Mouse (Mus musculus): ENCODE measurements around the gene Rtn1.

The Rtn1 gene

DNA sequence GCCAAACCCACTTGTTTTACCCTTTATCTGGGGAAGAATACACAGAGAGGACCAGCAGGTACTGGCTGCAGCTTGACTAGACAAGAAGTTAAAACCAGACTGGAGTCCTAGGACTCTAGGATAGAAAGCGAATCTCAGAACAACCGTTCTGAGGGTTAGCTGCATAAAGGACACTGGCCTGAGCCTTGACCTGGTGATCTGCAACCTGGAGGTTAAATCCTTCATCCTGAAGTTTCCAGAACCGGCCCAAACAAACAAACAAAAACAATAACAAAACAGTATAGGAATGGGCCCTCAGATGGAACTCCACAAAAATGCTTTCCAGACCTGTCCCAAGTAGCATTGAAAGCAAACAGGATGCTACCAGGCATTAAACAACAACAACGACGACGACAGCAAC is at the start of gene Rtn1:
Gene Rtn1, minus strand, starts transcription at position 101 of the 400 bp plus-strand sequence.
- TF ChIP-seq GATA4 (IDR thresholded peaks at IDR 0.05; ENCODE audit: insufficient replicate concordance, low read length), result no peak

DNA sequence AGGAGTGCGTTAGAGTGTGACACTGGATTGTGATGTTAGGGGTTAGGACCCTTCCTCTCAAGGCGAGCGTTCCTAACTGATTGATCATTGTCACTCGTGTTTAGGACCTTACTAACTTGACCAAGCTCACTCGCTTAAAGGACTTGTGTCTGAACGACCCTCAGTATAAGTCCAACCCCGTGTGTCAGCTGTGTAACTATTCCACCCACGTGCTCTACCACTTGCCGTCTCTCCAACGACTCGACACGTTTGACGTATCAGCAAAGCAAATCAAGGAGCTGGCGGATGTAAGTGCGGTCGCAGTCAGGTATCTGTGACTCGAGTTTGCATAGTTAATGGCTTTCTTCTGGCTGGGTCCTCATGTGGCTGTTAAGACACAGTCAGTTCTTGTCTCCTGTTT is 45.1 kb upstream of the Rtn1 start:
- TF ChIP-seq GATA4 (IDR thresholded peaks at IDR 0.05; ENCODE audit: insufficient replicate concordance, low read length), result no peak

- no peak for TF ChIP-seq GATA4 (IDR thresholded peaks at IDR 0.05; ENCODE audit: insufficient replicate concordance, low read length)
Observed at GRCm38 (mm10) chr12:72441839-72442576, 33.2 kb upstream of the Rtn1 start, which contains the start of gene Lrrc9. TSS of gene Lrrc9 (plus strand) at chr12:72441866.

- TF ChIP-seq GATA4 (IDR thresholded peaks at IDR 0.05; ENCODE audit: insufficient replicate concordance, low read length), result no peak
Observed at GRCm38 (mm10) chr12:72438961-72439480, 30.2 kb upstream of the Rtn1 start.

GRCm38 (mm10) chr12:72437676-72438341 is 29.0 kb upstream of the Rtn1 start:
- TF ChIP-seq GATA4 (IDR thresholded peaks at IDR 0.05; ENCODE audit: insufficient replicate concordance, low read length), result no peak

GRCm38 (mm10) chr12:72433241-72433865 is 24.5 kb upstream of the Rtn1 start:
- no peak for TF ChIP-seq GATA4 (IDR thresholded peaks at IDR 0.05; ENCODE audit: insufficient replicate concordance, low read length)

- no peak for TF ChIP-seq GATA4 (IDR thresholded peaks at IDR 0.05; ENCODE audit: insufficient replicate concordance, low read length)
Observed at GRCm38 (mm10) chr12:72432209-72432608, 23.4 kb upstream of the Rtn1 start.

- TF ChIP-seq GATA4 (IDR thresholded peaks at IDR 0.05; ENCODE audit: insufficient replicate concordance, low read length), result no peak
Observed at GRCm38 (mm10) chr12:72427722-72428126, 18.9 kb upstream of the Rtn1 start.

GRCm38 (mm10) chr12:72422681-72423080 is 13.8 kb upstream of the Rtn1 start:
- no peak for TF ChIP-seq GATA4 (IDR thresholded peaks at IDR 0.05; ENCODE audit: insufficient replicate concordance, low read length)

GRCm38 (mm10) chr12:72417762-72418161 is 8.9 kb upstream of the Rtn1 start:
- no peak for TF ChIP-seq GATA4 (IDR thresholded peaks at IDR 0.05; ENCODE audit: insufficient replicate concordance, low read length)

DNA sequence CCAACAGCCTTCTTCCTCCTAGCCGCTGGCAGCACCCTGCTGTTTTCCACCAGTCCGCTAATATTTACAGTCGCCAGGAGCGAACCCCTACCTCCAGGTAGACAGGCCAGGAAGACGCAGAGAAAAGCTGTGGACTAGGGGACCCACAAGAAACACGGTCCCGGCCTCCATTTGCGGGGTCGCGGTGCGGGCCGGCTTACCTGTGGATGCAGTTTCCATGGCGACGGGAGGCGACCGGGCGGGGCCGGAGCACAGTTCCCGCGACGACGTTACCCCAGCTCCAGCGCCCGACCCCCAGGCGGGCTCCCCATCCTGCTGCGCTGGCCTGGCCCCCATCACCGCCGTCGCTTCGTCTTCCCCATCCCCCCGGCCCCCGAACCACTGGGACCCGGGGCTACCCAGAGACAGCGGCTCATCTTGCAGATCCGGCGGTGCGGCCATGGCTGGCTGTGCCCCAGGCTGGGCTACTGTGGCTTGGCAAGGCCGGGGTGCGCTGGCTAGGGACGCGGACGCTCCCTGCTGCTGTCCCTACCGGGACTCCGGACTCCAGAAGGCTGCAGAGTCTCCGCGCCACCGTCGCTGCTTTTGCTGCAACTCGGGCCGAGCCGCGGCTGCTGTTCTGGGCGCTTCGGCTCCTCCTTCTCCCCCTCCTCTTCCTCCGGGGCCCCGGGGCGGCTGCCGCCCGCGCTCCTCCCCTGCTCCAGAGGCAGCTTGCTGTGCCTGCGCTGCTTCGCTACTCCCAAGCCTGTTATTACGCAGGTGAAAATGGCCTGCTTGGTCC is 553 bp downstream of the Rtn1 start:
- TF ChIP-seq GATA4 (IDR thresholded peaks at IDR 0.05; ENCODE audit: insufficient replicate concordance, low read length), result no peak

GRCm38 (mm10) chr12:72407721-72408110 is 1.1 kb downstream of the Rtn1 start:
- TF ChIP-seq GATA4 (IDR thresholded peaks at IDR 0.05; ENCODE audit: insufficient replicate concordance, low read length), result no peak

DNA sequence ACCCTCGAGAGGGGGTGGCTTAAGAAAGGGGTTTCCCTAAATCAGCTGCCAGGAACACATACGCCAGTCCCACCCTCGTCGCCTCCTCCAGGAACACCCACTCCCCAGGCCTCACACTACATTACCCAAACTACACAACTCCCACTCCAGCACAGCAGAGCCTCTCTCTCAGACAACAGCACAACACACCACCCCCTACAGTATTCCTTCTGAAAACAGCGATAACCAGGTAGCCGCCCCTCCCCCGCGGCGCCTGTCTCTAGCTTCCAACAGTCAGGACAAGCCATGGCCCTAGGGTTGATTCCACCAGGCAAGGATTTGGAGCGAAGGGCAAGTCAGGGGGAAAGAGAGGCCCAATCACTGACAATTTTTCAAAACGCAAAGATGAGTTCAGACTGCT is 1.7 kb downstream of the Rtn1 start:
- no peak for TF ChIP-seq GATA4 (IDR thresholded peaks at IDR 0.05; ENCODE audit: insufficient replicate concordance, low read length)

DNA sequence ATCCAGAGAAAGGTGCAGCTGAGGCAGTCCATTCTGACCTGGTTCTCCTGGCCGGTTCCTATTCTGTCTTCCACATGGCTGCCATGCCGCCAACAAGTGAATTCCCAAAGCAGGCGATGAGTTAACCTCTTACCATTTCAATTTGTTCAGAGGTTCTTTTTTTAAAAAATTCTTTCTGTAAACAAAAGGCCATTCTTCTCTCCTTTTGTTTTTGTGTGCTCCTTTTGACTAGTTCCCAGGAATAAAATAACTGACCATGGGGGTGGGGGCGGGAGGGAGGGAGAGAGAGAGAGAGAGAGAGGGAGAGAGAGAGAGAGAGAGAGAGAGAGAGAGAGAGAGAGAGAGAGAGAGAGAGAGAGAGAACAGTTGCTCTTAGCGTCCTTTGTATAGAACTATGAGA is 3.8 kb downstream of the Rtn1 start:
- no peak for TF ChIP-seq GATA4 (IDR thresholded peaks at IDR 0.05; ENCODE audit: insufficient replicate concordance, low read length)

Measured in liver, adult (tissue).